Mouse (Mus musculus): ENCODE data around the gene Hoxa13.

Gene Hoxa13

GRCm38 (mm10) chr6:52270494-52271480 lies 10.1 kb upstream of the Hoxa13 start:
- DNase-seq (ENCODE audit: low spot score in 2 of 2): no peak

- DNase-seq (ENCODE audit: low spot score in 2 of 2): no peak
Measured at GRCm38 (mm10) chr6:52268756-52269155, 8.1 kb upstream of the Hoxa13 start.

DNA sequence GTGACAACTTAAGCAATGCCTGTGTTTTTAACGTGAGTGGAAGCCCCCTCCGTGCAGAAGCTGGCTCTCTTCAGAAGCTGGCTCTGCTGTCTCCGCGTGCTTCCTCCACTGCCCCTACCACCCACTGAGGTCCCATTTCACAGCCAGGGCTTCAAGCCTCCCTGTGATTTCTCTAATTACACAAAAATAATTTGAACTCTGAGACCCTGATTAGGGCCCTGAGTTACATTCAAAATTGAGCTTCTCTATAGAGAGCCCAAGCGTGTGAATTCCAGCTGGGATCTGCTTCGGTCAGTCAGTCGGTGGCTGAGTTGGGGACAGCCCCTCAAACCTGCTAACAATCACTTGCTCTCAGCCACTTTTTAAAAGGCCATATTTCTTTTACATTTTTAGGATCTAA lies 7.7 kb upstream of the Hoxa13 start:
- DNase-seq (ENCODE audit: low spot score in 2 of 2): no peak

GRCm38 (mm10) chr6:52267691-52268090 lies 7.0 kb upstream of the Hoxa13 start:
- DNase-seq (ENCODE audit: low spot score in 2 of 2): no peak

- DNase-seq (ENCODE audit: low spot score in 2 of 2): no peak
Measured at GRCm38 (mm10) chr6:52267221-52267620, 6.5 kb upstream of the Hoxa13 start.

DNA sequence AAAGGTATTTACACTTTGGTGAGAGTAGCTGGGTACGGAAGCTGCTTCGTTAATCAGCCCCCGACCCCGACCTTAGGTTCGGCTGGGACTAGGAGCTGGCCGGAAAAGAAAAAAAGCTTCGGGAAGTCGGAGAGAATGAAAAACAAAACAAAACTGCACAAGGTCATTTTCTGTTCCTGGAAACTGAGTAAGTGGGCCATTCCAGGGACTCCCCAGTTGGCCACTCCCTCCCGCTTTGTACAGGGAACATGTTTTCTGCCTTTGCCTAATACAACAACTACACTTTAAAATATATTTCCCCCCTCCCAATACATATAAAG lies 5.9 kb upstream of the Hoxa13 start:
- no peak for DNase-seq (ENCODE audit: low spot score in 2 of 2)

DNA sequence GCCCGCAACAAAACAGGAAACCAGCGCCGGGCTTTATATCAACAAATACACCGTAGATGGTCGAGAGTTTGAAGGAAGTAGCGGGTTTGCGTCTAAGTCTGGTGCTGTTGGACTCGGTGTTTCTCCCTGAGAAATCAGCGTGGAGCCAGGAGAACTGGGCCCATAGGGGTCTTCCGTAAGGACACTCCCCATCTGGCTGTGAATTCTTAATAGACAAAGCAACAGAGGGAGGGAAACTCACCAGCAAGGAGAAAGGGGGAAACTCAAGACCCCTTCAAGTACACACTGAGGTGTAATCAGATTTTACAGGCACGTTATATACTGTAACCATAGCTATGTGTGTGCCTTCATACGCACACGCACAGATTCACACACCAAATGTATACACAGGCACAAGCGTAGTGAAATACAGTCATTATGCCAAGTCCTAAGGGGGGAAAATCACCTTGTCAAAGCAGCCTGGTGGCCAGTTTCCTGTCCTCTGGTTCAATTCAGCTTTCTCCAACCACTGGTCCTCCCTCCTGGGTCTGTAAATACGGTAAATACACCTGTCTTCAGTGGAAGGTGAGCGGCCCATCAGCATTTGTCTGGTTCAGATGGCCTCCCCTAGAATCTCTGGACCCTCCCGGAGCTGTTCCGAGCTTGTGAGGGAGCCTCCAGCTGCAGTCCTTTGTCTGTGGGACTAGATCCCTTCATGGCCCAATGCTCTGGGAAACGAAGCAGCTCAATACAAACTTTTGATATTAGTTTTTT lies 5.4 kb upstream of the Hoxa13 start:
- no peak for DNase-seq (ENCODE audit: low spot score in 2 of 2)

DNA sequence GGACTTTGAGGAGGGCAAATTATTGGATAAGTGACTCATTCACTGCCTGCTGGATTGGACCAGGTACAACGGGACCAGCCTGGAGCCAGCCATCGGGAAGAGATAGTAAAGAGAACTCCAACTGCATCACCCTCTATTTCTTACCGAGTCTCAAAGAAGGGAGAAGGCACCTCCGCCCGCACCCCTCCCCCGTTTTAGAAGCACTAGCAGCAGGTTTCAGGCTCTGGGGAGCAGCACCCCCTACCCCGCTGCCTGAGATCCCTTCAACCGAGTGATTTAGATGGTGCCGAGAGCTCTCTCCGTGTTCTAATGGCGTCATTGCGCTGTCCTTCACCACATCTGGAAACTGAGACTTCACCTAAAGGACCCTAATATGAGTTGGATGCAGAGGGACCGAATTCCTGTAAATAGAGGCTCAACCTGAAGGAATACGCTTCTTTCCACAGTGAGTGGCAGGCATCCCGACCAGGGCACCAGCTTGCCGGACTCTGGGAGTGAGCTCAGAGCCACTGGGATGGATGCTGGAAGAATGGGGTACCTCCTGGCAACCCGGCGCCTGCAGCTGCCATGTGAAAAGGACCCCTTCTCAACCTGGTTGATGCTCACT lies 4.7 kb upstream of the Hoxa13 start:
- DNase-seq (ENCODE audit: low spot score in 2 of 2): no peak

- no peak for DNase-seq (ENCODE audit: low spot score in 2 of 2)
Measured at GRCm38 (mm10) chr6:52264106-52264790, 3.6 kb upstream of the Hoxa13 start.

- DNase-seq (ENCODE audit: low spot score in 2 of 2): no peak
Measured at GRCm38 (mm10) chr6:52263321-52263585, 2.6 kb upstream of the Hoxa13 start.

GRCm38 (mm10) chr6:52262463-52263320 lies 2.0 kb upstream of the Hoxa13 start:
- DNase-seq (ENCODE audit: low spot score in 2 of 2): no peak

DNA sequence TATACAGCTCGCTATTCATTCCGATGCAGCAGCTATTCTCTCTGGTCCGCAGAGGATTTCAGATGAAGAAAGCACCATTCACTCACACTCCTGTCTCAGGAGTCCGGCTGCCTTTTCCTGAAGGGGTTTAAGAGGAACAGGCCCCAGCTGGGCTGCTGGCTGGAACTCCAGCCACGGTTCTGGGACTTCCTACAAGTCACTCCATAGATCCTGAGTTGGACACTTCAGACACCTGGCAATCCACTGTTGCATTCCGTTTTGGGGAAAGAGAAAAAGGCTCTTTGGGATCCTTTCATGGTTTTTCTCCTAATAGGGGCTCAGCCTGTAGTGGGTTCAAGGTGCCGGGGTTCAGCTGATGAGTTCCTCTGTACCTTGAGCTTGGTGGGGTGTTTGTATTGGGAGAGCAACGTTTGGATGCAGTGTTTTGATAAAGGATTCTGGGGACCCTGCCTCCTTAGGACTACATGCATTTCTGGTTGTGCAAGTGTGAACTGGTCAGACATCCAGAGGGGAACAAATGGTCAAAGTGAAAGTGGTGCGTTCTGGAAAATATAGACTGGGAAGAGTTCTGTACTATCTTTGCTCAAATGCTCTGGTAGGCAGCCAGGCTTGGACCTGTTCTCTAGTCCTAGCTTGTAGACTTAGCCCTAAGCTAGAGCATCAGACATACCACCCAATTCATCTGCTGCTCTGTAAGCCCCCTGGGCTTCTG lies 1.2 kb upstream of the Hoxa13 start:
- no peak for DNase-seq (ENCODE audit: low spot score in 2 of 2)

- peak in 1 of 2 experiments; percentile 66 for DNase-seq (ENCODE audit: low spot score in 2 of 2)
Measured at GRCm38 (mm10) chr6:52259811-52260261, 844 bp downstream of the Hoxa13 start.

DNA sequence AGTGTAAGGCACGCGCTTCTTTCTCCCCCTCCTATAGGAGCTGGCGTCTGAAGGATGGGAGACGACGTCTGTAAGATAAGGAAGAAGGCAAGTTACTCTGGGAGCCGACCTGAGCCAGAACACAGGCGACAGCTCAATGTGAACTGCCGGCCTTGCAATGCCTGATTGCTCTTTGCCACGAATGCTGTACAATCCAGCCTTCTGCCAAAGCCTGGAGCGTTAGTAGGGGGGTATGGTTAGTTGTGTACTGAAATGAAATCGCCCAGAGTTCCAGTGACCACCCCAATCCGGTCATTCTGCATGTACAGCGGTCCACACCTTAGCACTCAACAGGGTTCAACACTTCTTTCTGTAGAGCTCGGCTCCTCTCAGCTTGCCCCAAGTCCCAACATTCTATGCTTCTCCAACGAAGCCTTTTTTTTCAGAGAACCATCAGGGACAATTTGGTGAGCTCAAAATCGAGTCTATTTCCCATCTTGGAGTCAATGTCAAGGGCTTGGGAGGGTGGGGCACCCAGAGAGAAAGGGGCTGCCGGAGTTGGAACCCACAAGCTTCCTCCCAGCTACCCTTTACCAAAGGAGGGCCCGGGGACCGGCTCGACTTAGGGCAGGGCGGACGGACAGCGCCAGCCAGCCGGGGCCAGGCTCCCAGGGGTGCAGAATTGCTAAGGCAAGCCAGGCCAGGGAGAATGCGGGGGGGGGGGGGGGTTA lies 1.4 kb downstream of the Hoxa13 start:
- peak in 1 of 2 experiments; percentile 55 for DNase-seq (ENCODE audit: low spot score in 2 of 2)

DNA sequence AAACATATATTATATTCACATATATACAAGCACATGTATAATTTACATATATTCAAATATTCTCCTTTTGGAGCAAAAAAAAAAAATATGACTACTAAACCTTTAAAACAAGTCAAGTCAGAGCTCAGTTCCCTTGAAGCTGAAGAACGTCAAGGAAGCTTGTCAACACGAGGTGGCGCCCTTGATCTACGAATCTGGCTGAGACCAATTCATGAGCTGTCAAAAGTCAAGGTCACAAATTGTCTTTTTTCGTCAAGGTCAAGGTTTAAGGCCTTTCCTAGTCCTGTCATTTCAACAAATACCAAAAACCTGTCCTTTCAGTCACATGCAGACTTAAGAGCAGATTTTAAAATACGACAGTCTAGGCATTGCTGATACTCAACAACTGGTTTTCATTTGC lies 3.7 kb downstream of the Hoxa13 start:
- peak; percentile 73 to 76 for DNase-seq (ENCODE audit: low spot score in 2 of 2)

- peak in 1 of 2 experiments; percentile 73 for DNase-seq (ENCODE audit: low spot score in 2 of 2)
Measured at GRCm38 (mm10) chr6:52253511-52254500, 6.9 kb downstream of the Hoxa13 start.

GRCm38 (mm10) chr6:52252775-52253376 lies 7.8 kb downstream of the Hoxa13 start:
- peak in 1 of 2 experiments; percentile 71 for DNase-seq (ENCODE audit: low spot score in 2 of 2)

All from urinary bladder, adult 18-20 months (tissue).